Mouse (Mus musculus): ENCODE data around the gene Ngrn.

Gene Ngrn

DNA sequence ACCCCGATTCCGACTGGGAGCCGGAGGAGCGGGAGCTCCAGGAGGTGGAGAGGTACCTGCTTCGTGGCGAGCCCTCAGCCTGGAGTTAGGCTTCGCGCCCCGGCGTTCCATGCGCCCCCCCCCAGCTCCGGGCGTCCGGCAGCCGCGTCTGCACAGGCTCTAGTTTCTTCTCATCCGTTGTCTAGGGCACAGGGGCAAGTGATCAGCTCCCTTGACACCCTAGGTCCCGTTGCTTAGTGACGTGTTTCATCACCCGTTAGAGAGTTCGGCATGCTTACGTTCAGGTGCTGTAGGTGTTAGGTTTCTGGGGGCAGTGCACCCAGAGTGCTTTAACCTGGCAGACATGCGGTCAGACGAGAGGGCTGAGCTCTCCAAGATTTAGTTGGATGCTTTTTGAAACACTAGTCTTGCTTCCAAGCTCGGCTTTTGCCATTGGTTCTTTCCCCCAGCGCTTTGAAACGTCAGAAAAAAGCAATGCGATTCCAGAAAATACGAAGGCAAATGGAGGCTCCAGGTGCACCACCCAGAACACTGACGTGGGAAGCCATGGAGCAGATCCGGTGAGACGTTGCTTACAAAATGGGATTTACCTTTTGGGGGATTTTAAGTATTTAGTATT is 466 bp downstream of the Ngrn start:
- no peak for DNase-seq (ENCODE audit: low read depth)

GRCm38 (mm10) chr7:80264606-80265005 is 3.6 kb downstream of the Ngrn start:
- no peak for DNase-seq (ENCODE audit: low read depth)

DNA sequence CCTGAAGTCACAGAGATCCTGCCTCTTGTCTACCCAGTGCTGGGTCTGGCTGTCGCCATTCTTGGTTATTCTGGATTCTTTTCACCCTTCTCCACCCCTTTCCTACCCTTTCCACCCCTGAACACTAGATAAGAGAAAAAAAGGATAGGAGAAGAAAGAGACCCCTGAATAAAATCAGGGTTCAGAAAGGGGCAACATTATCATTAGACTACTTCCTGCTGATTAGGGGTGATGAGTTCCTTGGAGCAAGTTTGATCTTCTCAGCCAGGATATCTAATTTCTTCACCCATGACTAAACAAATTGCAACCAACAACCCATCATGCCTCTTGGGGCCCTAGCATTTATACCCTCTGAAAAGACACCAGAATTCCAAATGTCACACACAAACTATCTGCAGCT is 6.7 kb downstream of the Ngrn start:
- no peak for DNase-seq (ENCODE audit: low read depth)

DNA sequence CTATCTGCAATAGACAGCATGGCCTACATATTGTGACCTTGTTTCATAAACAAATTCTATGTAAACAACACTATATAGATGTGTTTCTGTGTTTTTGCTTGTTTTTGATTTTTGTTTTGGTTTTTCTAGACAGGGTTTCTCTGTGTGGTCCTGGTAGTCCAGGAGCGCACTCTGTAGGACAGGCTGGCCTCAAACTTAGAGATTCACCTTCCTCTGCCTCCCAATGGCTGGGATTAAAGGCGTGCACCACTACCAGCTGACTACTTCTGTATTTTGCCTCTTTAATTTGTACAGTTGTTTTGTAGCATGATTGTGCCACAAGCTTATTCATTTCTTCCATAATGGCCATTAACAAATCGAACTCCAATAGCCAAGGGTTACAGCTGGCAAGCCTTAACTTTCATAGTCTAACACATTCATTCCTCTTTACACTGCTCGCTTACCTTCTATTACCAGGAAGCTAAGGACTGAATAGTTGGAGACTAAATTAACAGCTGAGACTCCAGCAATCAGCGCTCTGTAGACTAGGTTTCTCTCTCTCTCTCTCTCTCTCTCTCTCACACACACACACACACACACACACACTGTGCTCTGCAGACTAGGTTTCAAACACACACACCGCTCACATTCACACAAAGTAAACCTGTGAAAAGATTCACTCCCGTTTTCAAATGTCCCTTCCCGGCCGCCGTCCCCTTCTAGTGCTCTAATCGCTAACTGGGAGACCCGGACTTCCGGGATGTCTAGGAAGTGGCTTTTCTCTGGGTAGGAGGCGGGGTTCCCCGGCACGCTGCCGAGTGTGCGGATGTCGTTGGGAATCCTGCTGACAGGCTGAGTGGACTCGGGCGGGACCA is 8.1 kb downstream of the Ngrn start, which contains the start of gene Vps33b:
Vps33b (plus strand) TSS at position 753 of the 854 bp plus-strand sequence.
- peak; percentile 95 for DNase-seq (ENCODE audit: low read depth)

- DNase-seq (ENCODE audit: low read depth): no peak
Observed at GRCm38 (mm10) chr7:80269751-80270255, 8.8 kb downstream of the Ngrn start.

DNA sequence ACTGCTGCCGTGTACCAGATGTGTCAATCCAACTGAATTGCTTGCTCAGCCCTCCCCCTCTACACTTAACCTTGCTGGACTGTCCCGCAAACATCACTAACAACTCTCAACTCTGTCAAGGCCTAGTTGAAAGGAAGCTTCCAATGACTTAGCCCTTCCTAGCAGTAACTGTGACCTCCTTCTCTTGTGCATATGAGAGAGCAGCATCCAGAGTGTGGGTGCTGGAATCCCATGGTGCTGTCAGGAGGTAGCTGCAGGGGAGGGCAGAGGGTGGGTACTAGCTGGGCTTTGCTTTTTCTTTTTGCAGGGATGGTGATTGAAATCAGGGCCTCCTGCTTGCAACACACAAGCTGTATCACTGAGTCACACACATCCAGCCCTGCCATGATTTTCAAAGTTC is 12.4 kb downstream of the Ngrn start:
- no peak for DNase-seq (ENCODE audit: low read depth)

- DNase-seq (ENCODE audit: low read depth): no peak
Observed at GRCm38 (mm10) chr7:80276374-80276773, 15.4 kb downstream of the Ngrn start.

GRCm38 (mm10) chr7:80280032-80280431 is 19.0 kb downstream of the Ngrn start:
- DNase-seq (ENCODE audit: low read depth): no peak

GRCm38 (mm10) chr7:80280998-80281397 is 20.0 kb downstream of the Ngrn start:
- DNase-seq (ENCODE audit: low read depth): no peak

DNA sequence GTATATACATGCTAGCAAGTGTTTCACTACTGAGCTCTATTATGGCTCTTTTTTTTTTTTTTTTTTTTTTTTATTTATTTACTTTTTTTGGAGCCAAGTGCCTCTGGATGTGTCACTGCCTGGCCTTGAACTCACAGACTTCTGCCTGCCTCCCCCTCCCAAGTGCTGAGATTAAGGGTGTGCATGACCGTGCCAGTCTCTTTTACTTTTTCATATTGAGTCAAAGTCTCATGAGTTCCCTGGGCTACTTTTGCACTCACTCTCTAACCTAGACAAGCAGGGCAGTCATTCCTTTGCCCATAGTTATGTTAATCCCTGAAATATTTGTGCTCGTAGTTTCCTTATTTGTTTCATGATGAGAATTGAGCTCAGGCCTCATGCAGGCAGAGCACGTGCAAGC is 20.6 kb downstream of the Ngrn start:
- DNase-seq (ENCODE audit: low read depth): no peak

DNA sequence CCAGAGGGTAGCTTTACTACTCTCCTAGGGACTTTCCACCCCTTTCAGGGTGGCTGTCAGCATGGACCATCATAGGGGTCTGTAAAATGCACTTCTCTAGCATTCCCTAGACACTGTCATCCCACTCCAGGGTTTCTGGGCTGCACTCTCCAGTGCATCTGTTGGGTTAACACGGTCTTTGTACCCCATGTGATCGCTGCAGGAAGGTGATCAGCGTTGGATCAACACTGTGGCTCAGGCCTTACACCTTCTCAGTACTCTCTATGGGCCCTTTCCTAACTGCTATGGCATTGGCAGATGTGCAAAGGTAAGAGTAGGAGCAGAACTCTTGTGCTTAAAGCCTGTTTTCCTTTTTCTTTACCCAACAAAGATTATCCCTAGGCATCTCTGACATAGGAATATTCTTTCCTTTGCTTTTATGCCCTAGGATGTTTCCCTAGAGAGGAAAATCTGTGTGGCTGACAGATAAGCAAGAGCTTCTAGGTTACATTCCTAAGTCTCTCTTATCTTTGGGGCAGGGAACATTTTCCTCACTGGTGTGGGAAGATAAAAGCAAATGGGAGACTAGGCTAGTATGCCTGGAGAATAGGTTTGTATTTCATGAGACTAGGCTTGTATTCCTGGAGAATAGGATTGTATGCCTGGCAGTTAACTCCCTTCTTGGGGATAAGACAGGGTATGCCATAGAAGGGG is 22.4 kb downstream of the Ngrn start:
- DNase-seq (ENCODE audit: low read depth): no peak

DNA sequence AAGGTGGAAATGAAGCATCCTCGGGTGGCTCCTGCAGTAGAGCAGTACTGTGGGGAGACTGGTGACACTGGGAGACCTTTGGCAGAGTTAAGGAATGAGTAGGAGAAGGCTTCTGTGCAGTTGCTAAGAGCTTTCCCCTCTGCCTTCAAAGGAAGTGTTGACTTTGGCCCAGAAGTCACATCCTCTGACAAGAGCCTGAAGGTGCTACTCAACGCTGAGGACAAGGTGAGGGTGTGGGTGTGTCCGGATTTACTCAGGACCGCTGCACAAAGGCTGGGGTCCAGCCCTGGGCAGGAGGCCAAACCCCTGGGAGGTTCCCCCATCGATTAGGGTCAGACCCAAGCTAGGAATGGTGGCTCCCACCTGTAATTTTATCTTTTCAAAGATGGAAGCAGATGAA is 23.4 kb downstream of the Ngrn start:
- no peak for DNase-seq (ENCODE audit: low read depth)

DNA sequence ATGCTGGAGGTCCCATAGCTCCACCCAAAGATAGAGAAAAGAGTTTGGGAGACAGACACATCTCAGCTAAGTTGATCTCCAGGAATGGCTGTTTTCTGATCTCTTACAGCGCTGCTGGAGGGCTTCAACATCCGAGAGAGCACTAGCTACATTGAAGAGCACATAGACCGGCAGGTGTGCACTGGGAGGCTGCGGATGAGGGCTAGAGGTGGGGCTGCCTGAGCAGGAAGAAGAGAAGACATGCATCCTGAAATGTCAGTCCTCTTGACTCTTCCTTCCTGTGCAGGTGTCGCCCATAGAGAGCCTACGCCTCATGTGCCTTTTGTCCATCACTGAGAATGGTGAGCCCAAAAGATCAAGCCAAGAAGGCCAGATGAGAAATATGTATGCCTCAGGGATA is 24.7 kb downstream of the Ngrn start:
- no peak for DNase-seq (ENCODE audit: low read depth)

DNA sequence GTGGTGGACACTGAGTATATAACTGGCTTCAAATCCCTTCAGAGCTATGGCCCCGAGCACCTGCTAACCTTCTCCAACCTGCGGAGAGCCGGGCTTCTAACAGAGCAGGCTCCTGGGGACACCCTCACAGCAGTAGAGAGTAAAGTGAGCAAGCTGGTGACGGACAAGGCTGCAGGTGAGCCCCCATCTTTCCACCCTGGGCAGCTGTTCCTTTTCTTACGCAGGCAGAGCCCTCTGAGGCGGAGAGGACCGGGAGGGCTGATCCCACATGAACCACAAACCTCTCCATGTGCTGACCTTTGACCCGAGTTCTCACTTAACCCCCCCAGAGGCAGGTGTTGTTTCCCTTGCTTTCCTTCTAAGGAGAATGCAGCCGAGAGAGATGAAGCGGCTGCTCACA is 26.7 kb downstream of the Ngrn start:
- no peak for DNase-seq (ENCODE audit: low read depth)

DNA sequence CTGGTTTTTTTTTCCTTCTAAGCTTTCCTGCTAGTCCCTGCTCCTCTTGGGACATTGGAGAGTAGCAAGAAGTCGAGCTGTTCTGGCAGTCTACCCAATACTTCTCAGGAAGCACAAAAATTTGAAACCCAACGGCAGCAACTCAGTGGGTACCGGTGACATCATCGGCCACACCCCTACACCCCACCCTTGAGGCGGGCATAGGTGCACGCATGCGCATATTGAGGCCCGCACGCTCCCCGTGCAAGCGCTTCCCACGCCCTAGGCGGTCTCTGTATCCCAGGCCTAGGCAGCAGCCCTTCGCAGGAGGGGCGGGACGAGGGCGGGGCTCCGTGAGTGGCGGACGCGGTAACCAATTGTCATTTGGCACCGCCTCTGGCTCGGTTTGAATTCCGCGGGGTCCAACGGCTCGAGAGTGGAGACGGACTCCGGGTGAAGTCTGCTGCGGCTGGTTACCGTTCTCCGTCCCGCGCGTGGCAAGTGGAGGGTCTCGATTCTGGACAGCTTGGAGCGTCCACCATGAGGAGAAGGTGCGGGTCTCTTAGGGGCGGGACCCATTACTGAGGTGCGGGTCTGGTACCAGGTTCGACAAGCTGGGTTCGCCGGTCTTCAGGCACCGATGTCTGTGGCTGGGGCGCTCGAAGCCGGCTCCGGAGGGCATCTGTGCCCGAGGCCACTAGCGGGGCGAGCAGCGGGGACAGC is 33.2 kb downstream of the Ngrn start, which contains the start of gene Prc1:
Prc1 (plus strand) TSS at position 389 of the 702 bp plus-strand sequence.
- DNase-seq (ENCODE audit: low read depth): peak; percentile 99

DNA sequence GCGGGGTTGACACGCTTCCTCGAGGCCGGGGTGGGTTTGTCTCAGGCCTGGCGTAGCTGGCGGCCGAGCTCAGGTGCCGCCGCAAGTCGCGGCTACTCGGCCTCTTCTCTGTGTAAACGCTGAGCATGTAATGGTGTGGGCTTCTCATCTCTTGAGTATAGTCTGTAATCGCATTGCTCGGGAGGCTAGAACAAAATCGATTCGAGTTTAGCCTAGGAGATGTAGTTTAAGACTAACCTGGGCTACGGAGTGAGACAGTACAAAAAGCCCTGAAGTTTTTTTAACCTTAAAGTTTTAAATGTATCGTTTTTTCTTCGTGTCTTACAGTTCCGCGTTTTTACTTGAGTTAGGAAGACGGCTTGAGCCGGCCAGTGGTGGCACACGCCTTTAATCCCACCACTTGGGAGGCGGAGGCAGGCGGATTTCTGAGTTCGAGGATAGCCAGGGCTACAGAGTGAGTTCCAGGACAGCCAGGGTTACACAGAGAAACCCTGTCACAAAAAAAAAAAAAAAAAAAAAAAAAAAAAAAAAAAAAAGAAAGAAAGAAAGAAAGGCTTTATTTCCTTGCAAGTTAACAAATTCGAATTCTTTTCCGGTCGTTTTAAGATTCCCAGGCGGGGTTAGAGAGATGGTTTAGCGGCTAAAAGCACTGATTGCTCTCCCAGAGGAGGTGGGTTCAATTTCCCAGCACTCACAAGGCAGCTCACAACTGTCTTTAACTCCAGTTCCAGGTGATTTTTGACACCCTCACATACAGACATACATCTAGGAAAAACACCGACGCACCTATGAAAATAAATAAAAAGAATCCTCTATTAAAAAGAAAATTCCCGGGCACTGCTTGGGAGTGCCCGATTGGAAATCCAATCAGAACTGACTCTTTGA is 34.0 kb downstream of the Ngrn start:
- DNase-seq (ENCODE audit: low read depth): no peak

- DNase-seq (ENCODE audit: low read depth): no peak
Observed at GRCm38 (mm10) chr7:80296462-80296861, 35.4 kb downstream of the Ngrn start.

DNA sequence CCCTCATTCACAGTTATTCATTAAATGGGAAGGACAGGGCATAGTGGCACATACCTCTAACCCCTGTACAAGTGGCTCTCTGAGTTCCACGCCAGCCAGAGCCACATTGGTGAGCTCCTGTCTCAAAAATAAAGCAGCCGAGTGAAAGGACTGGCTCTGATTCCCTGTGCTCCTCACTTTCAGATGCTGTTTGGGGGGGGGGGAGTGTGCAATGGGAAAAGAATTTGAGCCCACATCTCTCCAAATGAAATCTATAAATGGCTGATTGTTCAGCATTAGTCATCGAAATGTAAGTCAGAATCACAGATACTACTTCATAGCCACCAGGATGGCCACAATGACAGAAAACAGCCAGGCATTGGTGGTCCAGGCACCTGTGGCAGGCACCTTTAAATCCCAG is 36.0 kb downstream of the Ngrn start:
- DNase-seq (ENCODE audit: low read depth): no peak

- no peak for DNase-seq (ENCODE audit: low read depth)
Observed at GRCm38 (mm10) chr7:80298754-80299153, 37.7 kb downstream of the Ngrn start.

- no peak for DNase-seq (ENCODE audit: low read depth)
Observed at GRCm38 (mm10) chr7:80299568-80299967, 38.6 kb downstream of the Ngrn start.

DNA sequence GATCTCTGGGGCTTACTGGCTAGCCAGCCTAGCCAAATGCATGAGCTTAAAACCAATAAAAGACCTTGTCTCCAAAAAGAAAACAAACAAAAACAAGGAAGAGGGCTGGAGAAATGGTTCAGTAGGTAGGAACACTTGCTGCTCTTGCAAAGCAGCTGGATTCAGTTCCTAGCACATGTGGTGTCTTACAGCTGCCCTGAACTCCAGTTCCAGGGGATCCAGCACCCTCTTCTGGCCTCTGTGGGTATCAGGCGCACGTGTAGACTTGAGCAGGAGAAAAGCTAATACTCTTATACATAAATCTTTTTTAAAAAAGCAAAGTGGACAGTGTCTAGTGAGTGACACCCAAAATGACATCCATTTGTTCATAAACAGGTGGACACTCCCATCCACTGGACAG is 40.5 kb downstream of the Ngrn start:
- peak; percentile 26 for DNase-seq (ENCODE audit: low read depth)

Measured in naive thymus-derived CD4-positive, alpha-beta T cell, adult 2 months (primary cell).